Mouse (Mus musculus) kidney, adult 2 months (tissue): ENCODE measurements around the gene Il6ra.

Experiments used
- CTCF ChIP-seq: fragments of 200-500 bp; conservative IDR thresholded peaks from 2 replicates; pipeline ENCODE4 v1.5.1; 2011; ENCODE audit warnings: low read depth, mild to moderate bottlenecking, control low read depth, low read length, moderate library complexity, mixed read lengths; ENCODE audit not compliant: insufficient read depth, insufficient read length
- POLR2A ChIP-seq: fragments of 200-500 bp; IDR thresholded peaks from one replicate; pipeline ENCODE4 v1.6.1; 2011; ENCODE audit warnings: low read depth, low read length, control low read depth

GRCm38 (mm10) chr3:89960469-89960868 is 47.5 kb upstream of the Il6ra start:
- TF ChIP-seq CTCF (no peak), POLR2A (no peak)
